Mouse (Mus musculus): ENCODE measurements around the gene Olfr802. TPM values are rescaled to one million over a fixed set of nuclear protein-coding genes. Genes with fewer than 3 reads are reported as not detected.

Gene Olfr802
- polyA plus RNA-seq, 1 experiment from 2014 or later, result not detected

Small RNA genes within 50 kb of the gene (microRNA-seq; reads per million reads assigned to microRNA genes)
- not detected for gene Gm24485

Other genes with a start within 250 kb of the Olfr802 start
- not detected in 2 replicates for gene Olfr787, start 226.3 kb downstream of the Olfr802 start, polyA plus RNA-seq (2014; fragmentation: Nextera tagmentation; extraction: Ambion mirVana)
- gene Olfr788, start 217.2 kb downstream of the Olfr802 start, polyA plus RNA-seq (2014; fragmentation: Nextera tagmentation; extraction: Ambion mirVana), result not detected in 2 replicates
- gene Olfr789, start 203.4 kb downstream of the Olfr802 start, polyA plus RNA-seq (2014; fragmentation: Nextera tagmentation; extraction: Ambion mirVana), result not detected in 2 replicates
- not detected in 2 replicates for gene Olfr790, start 189.7 kb downstream of the Olfr802 start, polyA plus RNA-seq (2014; fragmentation: Nextera tagmentation; extraction: Ambion mirVana)
- gene Olfr791, start 166.4 kb downstream of the Olfr802 start, polyA plus RNA-seq (2014; fragmentation: Nextera tagmentation; extraction: Ambion mirVana), result not detected in 2 replicates
- not detected in 2 replicates for gene Olfr792, start 149.0 kb downstream of the Olfr802 start, polyA plus RNA-seq (2014; fragmentation: Nextera tagmentation; extraction: Ambion mirVana)
- gene Olfr794, start 120.5 kb downstream of the Olfr802 start, polyA plus RNA-seq (2014; fragmentation: Nextera tagmentation; extraction: Ambion mirVana), result not detected in 2 replicates
- not detected in 2 replicates for gene Olfr796, start 75.6 kb downstream of the Olfr802 start, polyA plus RNA-seq (2014; fragmentation: Nextera tagmentation; extraction: Ambion mirVana)
- not detected in 2 replicates for gene Olfr798, start 60.2 kb downstream of the Olfr802 start, polyA plus RNA-seq (2014; fragmentation: Nextera tagmentation; extraction: Ambion mirVana)
- gene Olfr799, start 50.7 kb downstream of the Olfr802 start, polyA plus RNA-seq (2014; fragmentation: Nextera tagmentation; extraction: Ambion mirVana), result not detected in 2 replicates
- gene Olfr800, start 30.5 kb downstream of the Olfr802 start, polyA plus RNA-seq (2014; fragmentation: Nextera tagmentation; extraction: Ambion mirVana), result not detected in 2 replicates
- not detected in 2 replicates for gene Olfr801, start 14.3 kb downstream of the Olfr802 start, polyA plus RNA-seq (2014; fragmentation: Nextera tagmentation; extraction: Ambion mirVana)
- not detected in 2 replicates for gene Olfr803, start 6.1 kb upstream of the Olfr802 start, polyA plus RNA-seq (2014; fragmentation: Nextera tagmentation; extraction: Ambion mirVana)
- gene Olfr804, start 15.0 kb upstream of the Olfr802 start, polyA plus RNA-seq (2014; fragmentation: Nextera tagmentation; extraction: Ambion mirVana), result not detected in 2 replicates
- gene Olfr805, start 41.2 kb upstream of the Olfr802 start, polyA plus RNA-seq (2014; fragmentation: Nextera tagmentation; extraction: Ambion mirVana), result not detected in 2 replicates
- gene Olfr806, start 53.8 kb upstream of the Olfr802 start, polyA plus RNA-seq (2014; fragmentation: Nextera tagmentation; extraction: Ambion mirVana), result not detected in 2 replicates
- gene Olfr807, start 69.6 kb upstream of the Olfr802 start, polyA plus RNA-seq (2014; fragmentation: Nextera tagmentation; extraction: Ambion mirVana), result not detected in 2 replicates
- not detected in 2 replicates for gene Olfr808, start 77.3 kb upstream of the Olfr802 start, polyA plus RNA-seq (2014; fragmentation: Nextera tagmentation; extraction: Ambion mirVana)
- gene Olfr809, start 86.5 kb upstream of the Olfr802 start, polyA plus RNA-seq (2014; fragmentation: Nextera tagmentation; extraction: Ambion mirVana), result not detected in 2 replicates
- not detected in 2 replicates for gene Olfr810, start 106.7 kb upstream of the Olfr802 start, polyA plus RNA-seq (2014; fragmentation: Nextera tagmentation; extraction: Ambion mirVana)
- not detected in 2 replicates for gene Olfr811, start 116.2 kb upstream of the Olfr802 start, polyA plus RNA-seq (2014; fragmentation: Nextera tagmentation; extraction: Ambion mirVana)
- not detected in 2 replicates for gene Olfr812, start 157.9 kb upstream of the Olfr802 start, polyA plus RNA-seq (2014; fragmentation: Nextera tagmentation; extraction: Ambion mirVana)
- not detected in 2 replicates for gene Olfr813, start 167.2 kb upstream of the Olfr802 start, polyA plus RNA-seq (2014; fragmentation: Nextera tagmentation; extraction: Ambion mirVana)
- gene Olfr814, start 191.7 kb upstream of the Olfr802 start, polyA plus RNA-seq (2014; fragmentation: Nextera tagmentation; extraction: Ambion mirVana), result not detected in 2 replicates
- gene Olfr815, start 217.7 kb upstream of the Olfr802 start, polyA plus RNA-seq (2014; fragmentation: Nextera tagmentation; extraction: Ambion mirVana), result not detected in 2 replicates
- gene Olfr816, start 227.4 kb upstream of the Olfr802 start, polyA plus RNA-seq (2014; fragmentation: Nextera tagmentation; extraction: Ambion mirVana), result not detected in 2 replicates

Data from midbrain, embryonic 11.5 days (tissue).